Mouse (Mus musculus): ENCODE results near the gene Klhl40. TPM values are rescaled to one million over a fixed set of nuclear protein-coding genes. Genes with fewer than 3 reads are reported as not detected.

Klhl40 gene
- total and polyA plus RNA-seq, 2 experiments from 2014 or later, result 14.5 to 20.7 TPM

- Histone ChIP-seq H3K9me3 (replicated peaks; ENCODE audit: control insufficient read depth, low read length) (no peaks in the 10 kb centered on the region), H3K9ac (replicated peaks; ENCODE audit: low read depth, low read length) (no peak overlapping the region), H3K27ac (ENCODE audit: low read depth) (no peak overlapping the region), H3K4me1 (ENCODE audit: control insufficient read depth, insufficient read depth) (peaks cover 10% of the 10 kb centered on the region), H3K4me3 (ENCODE audit: low read depth, low read length) (no peak overlapping the region), H3K4me2 (ENCODE audit: low read depth, low read length) (no peak overlapping the region), H3K27me3 (ENCODE audit: control insufficient read depth, insufficient read depth, low read length) (no peaks in the 10 kb centered on the region), H3K36me3 (replicated peaks; ENCODE audit: control insufficient read depth, insufficient read depth, low read length) (peaks cover 60% of the 10 kb centered on the region)
- no peak for DNase-seq (ENCODE audit: low spot score)
- ATAC-seq (ENCODE audit: insufficient read depth, low read depth), result no peak
- TF ChIP-seq EP300 (IDR thresholded peaks at IDR 0.05; ENCODE audit: low read depth) (no peak), CTCF (IDR thresholded peaks at IDR 0.05; ENCODE audit: low read depth) (no peak)
- WGBS, result 72% methylated on average over 19 of the region's 19 CpGs
Observed at GRCm38 (mm10) chr9:121763716-121764115, 13.7 kb upstream of the Klhl40 start.

- H3K4me1 ChIP-seq (ENCODE audit: control insufficient read depth, insufficient read depth), result peaks cover 8% of the 10 kb centered on the region; the same call in 1 of the 2 replicates
- H3K27me3 ChIP-seq (ENCODE audit: control insufficient read depth, insufficient read depth, low read length), result no peaks in the 10 kb centered on the region
- H3K9me3 ChIP-seq (replicated peaks; ENCODE audit: control insufficient read depth, low read length), result no peaks in the 10 kb centered on the region
- DNase-seq (ENCODE audit: low spot score) (no peak), ATAC-seq (ENCODE audit: insufficient read depth, low read depth) (no peak)
- H3K4me3 ChIP-seq (ENCODE audit: low read depth, low read length), result no peak overlapping the region
- H3K4me2 ChIP-seq (ENCODE audit: low read depth, low read length), result no peak overlapping the region
- no peak overlapping the region for H3K27ac ChIP-seq (ENCODE audit: low read depth)
- 82% methylated on average over 16 of the region's 16 CpGs for WGBS
- peaks cover 67% of the 10 kb centered on the region for H3K36me3 ChIP-seq (replicated peaks; ENCODE audit: control insufficient read depth, insufficient read depth, low read length)
- TF ChIP-seq CTCF (IDR thresholded peaks at IDR 0.05; ENCODE audit: low read depth) (no peak), EP300 (IDR thresholded peaks at IDR 0.05; ENCODE audit: low read depth) (no peak)
- no peak overlapping the region for H3K9ac ChIP-seq (replicated peaks; ENCODE audit: low read depth, low read length)
Observed at GRCm38 (mm10) chr9:121765166-121765855, 12.1 kb upstream of the Klhl40 start.

DNA sequence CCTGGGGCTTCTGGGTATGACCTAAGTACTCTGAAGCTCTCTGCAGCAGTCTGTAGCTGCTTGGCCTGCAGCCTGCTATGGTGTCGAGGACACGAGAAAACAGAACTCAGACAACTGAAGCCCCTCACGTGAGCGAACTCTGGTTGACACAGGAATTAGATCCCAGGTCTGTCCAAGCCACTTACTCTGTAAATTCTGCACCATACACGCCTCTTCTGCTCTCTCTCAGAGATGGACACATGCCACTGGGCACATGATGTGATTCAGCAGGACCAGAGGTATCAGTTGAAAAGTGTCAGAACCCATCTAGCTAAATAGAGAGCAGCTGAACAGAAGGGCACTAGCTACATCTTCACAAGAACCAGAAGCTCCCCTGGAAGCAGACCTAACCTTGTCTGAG is 5.0 kb upstream of the Klhl40 start:
- Histone ChIP-seq H3K4me3 (ENCODE audit: low read depth, low read length) (no peak overlapping the region), H3K4me2 (ENCODE audit: low read depth, low read length) (no peak overlapping the region), H3K9me3 (replicated peaks; ENCODE audit: control insufficient read depth, low read length) (no peaks in the 10 kb centered on the region), H3K36me3 (replicated peaks; ENCODE audit: control insufficient read depth, insufficient read depth, low read length) (peaks cover 18% of the 10 kb centered on the region), H3K27ac (ENCODE audit: low read depth) (peak overlapping the region; percentile 38; the same call in 1 of the 2 replicates), H3K9ac (replicated peaks; ENCODE audit: low read depth, low read length) (no peak overlapping the region), H3K4me1 (ENCODE audit: control insufficient read depth, insufficient read depth) (peaks cover 22% of the 10 kb centered on the region), H3K27me3 (ENCODE audit: control insufficient read depth, insufficient read depth, low read length) (peaks cover 2% of the 10 kb centered on the region; the same call in 1 of the 2 replicates)
- no peak for TF ChIP-seq CTCF (IDR thresholded peaks at IDR 0.05; ENCODE audit: low read depth)
- TF ChIP-seq EP300 (IDR thresholded peaks at IDR 0.05; ENCODE audit: low read depth), result no peak
- ATAC-seq (ENCODE audit: insufficient read depth, low read depth) (no peak), DNase-seq (ENCODE audit: low spot score) (no peak)
- WGBS, result 40% methylated on average over 5 of the region's 5 CpGs

DNA sequence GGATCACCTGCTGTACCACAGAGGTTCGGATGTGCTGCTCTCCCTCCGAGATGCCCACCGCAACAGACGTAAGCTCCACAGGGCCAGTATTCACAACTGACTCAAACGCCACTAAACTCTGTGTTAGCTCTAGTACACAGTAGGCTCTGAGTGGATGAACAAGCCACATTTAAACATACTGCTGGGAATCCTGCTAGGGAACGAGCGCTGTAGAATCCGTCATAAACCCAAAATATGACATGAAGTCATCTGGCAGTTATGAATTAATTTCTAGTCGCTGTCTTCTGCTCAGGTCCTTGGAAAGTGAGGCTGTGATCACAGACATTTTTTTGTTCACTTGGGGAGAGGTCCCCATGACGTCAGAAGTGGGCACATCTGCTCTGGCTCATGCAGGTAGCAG is 1.5 kb upstream of the Klhl40 start:
- 54% methylated on average over 10 of the region's 10 CpGs for WGBS
- Histone ChIP-seq H3K9ac (replicated peaks; ENCODE audit: low read depth, low read length) (no peak overlapping the region), H3K27ac (ENCODE audit: low read depth) (peak overlapping the region; percentile 82), H3K4me3 (ENCODE audit: low read depth, low read length) (no peak overlapping the region), H3K4me1 (ENCODE audit: control insufficient read depth, insufficient read depth) (peaks cover 41% of the 10 kb centered on the region), H3K9me3 (replicated peaks; ENCODE audit: control insufficient read depth, low read length) (no peaks in the 10 kb centered on the region), H3K36me3 (replicated peaks; ENCODE audit: control insufficient read depth, insufficient read depth, low read length) (no peaks in the 10 kb centered on the region), H3K4me2 (ENCODE audit: low read depth, low read length) (no peak overlapping the region; the same call in 1 of the 2 replicates), H3K27me3 (ENCODE audit: control insufficient read depth, insufficient read depth, low read length) (peaks cover 19% of the 10 kb centered on the region; the same call in 1 of the 2 replicates)
- TF ChIP-seq EP300 (IDR thresholded peaks at IDR 0.05; ENCODE audit: low read depth) (no peak), CTCF (IDR thresholded peaks at IDR 0.05; ENCODE audit: low read depth) (no peak)
- ATAC-seq (ENCODE audit: insufficient read depth, low read depth) (peak; percentile 37; the same call in 1 of the 2 replicates), DNase-seq (ENCODE audit: low spot score) (peak; percentile 38)

DNA sequence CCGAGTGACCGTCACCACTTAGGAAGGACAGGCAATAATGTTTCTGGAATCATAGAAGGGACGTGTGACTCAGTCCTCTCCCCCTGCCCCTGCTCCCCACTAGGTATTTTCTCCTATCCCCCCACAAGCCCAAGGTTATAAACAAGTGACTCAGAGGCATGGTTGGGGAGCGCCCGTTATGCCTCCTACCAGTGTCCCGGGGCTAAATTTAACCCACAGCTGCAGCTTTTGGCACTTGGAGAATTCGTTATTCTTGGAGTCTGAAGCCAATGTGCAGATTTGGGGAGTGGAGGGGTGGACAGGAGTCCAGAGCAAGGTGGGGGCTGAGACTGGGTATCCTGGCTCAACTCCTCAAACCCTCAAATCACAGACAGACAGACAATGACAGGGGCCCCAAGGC is 896 bp upstream of the Klhl40 start:
- peaks cover 19% of the 10 kb centered on the region; the same call in 1 of the 2 replicates for H3K27me3 ChIP-seq (ENCODE audit: control insufficient read depth, insufficient read depth, low read length)
- peak; percentile 64 for ATAC-seq (ENCODE audit: insufficient read depth, low read depth)

More for the DNA sequence above, 896 bp upstream of the Klhl40 start:
- DNase-seq (ENCODE audit: low spot score), result peak; percentile 84
- peaks cover 41% of the 10 kb centered on the region for H3K4me1 ChIP-seq (ENCODE audit: control insufficient read depth, insufficient read depth)
- no peak overlapping the region; the same call in 1 of the 2 replicates for H3K4me2 ChIP-seq (ENCODE audit: low read depth, low read length)
- TF ChIP-seq EP300 (IDR thresholded peaks at IDR 0.05; ENCODE audit: low read depth) (no peak), CTCF (IDR thresholded peaks at IDR 0.05; ENCODE audit: low read depth) (no peak)
- H3K9ac ChIP-seq (replicated peaks; ENCODE audit: low read depth, low read length), result no peak overlapping the region
- WGBS, result 31% methylated on average over 7 of the region's 7 CpGs
- H3K4me3 ChIP-seq (ENCODE audit: low read depth, low read length), result no peak overlapping the region
- peak overlapping the region; percentile 82 for H3K27ac ChIP-seq (ENCODE audit: low read depth)
- no peaks in the 10 kb centered on the region for H3K9me3 ChIP-seq (replicated peaks; ENCODE audit: control insufficient read depth, low read length)
- no peaks in the 10 kb centered on the region for H3K36me3 ChIP-seq (replicated peaks; ENCODE audit: control insufficient read depth, insufficient read depth, low read length)

Measured in heart, postnatal 0 days (tissue).